Mouse (Mus musculus) gastrocnemius, adult 8-10 months (tissue): ENCODE measurements around the gene Ccdc102a. TPM values are rescaled to one million over a fixed set of nuclear protein-coding genes. Genes with fewer than 3 reads are reported as not detected.
"Not testable (repeated sequence)": the region's sequence is repeated elsewhere in the genome, so short reads cannot be mapped to it uniquely, and the experiment has no call there.

Experiments
- DNase-seq, 2 experiments: peaks; one replicate each; pipeline ENCODE4 v3.0.0; 2022; ENCODE audit warnings: low spot score in 2 of 2
- total RNA-seq, 4 experiments: library from RNA; stranded (reverse); gene quantifications; 2 replicates each; pipeline ENCODE4 v1.2.4; 2022

Gene Ccdc102a
- total RNA-seq, 4 experiments from 2014 or later, result 2.5 to 3.5 (median 3.1) TPM

GRCm38 (mm10) chr8:94875096-94875870 lies 42.6 kb downstream of the Ccdc102a start:
- no peak for DNase-seq

GRCm38 (mm10) chr8:94874358-94874757 lies 43.5 kb downstream of the Ccdc102a start:
- DNase-seq, result peak; percentile 42 to 51

GRCm38 (mm10) chr8:94872576-94872975 lies 45.3 kb downstream of the Ccdc102a start:
- no peak for DNase-seq

- DNase-seq, result no peak
These were observed 45.7 kb downstream of the Ccdc102a start for GRCm38 (mm10) chr8:94872156-94872555.

- DNase-seq, result peak in 1 of 2 experiments; percentile 31
These were observed 46.6 kb downstream of the Ccdc102a start for GRCm38 (mm10) chr8:94871108-94871894.

GRCm38 (mm10) chr8:94870474-94871107 lies 47.3 kb downstream of the Ccdc102a start:
- no peak for DNase-seq

GRCm38 (mm10) chr8:94870003-94870402 lies 47.9 kb downstream of the Ccdc102a start:
- DNase-seq, result no peak

- DNase-seq, result no peak
These were observed 48.8 kb downstream of the Ccdc102a start for GRCm38 (mm10) chr8:94869146-94869545.

GRCm38 (mm10) chr8:94866921-94867320 lies 51.0 kb downstream of the Ccdc102a start:
- no peak for DNase-seq

GRCm38 (mm10) chr8:94865292-94865691 lies 52.6 kb downstream of the Ccdc102a start:
- no peak for DNase-seq

- no peak for DNase-seq
These were observed 53.8 kb downstream of the Ccdc102a start for GRCm38 (mm10) chr8:94863897-94864673.

GRCm38 (mm10) chr8:94862487-94863220 lies 55.2 kb downstream of the Ccdc102a start:
- no peak for DNase-seq

GRCm38 (mm10) chr8:94861352-94861910 lies 56.5 kb downstream of the Ccdc102a start:
- DNase-seq, result peak; percentile 46 to 50

- peak; percentile 75 to 81 for DNase-seq
These were observed 60.3 kb downstream of the Ccdc102a start, which contains the start of gene Polr2c for GRCm38 (mm10) chr8:94857346-94858173. Polr2c (plus strand) TSS chr8:94857450.

- no peak for DNase-seq
These were observed 60.9 kb downstream of the Ccdc102a start for GRCm38 (mm10) chr8:94857011-94857345.

- DNase-seq, result not testable (repeated sequence)
These were observed 63.1 kb downstream of the Ccdc102a start for GRCm38 (mm10) chr8:94854761-94855160.
